Mouse (Mus musculus): ENCODE measurements around the gene Prmt3. TPM values are rescaled to one million over a fixed set of nuclear protein-coding genes. Genes with fewer than 3 reads are reported as not detected.

Prmt3 gene
- total and polyA plus RNA-seq, 2 experiments from 2014 or later: 42.3 to 60.6 TPM

DNA sequence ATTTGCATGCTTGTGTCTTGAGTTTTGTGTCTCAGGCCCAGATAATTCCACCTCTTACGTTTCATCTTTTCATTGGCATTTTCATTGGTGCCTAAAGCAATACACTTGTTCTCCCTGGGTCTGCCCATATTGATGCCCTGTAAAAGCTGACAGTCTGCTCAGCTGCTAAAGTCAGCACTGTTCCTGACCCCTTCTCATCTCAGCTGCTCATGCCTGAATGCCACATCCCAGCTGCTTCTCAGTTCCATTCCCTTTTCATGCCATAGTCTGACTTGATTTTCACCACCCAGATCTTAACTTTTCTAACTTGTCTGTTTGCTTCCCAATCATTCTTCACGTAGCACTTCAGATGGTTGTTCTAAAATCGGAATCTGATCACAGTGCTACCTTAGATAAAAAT lies 47.3 kb downstream of the Prmt3 start:
- Histone ChIP-seq H3K9ac (no peak overlapping the region), H3K4me1 (ENCODE audit: insufficient read depth) (no peaks in the 10 kb centered on the region), H3K4me2 (ENCODE audit: low read depth) (no peak overlapping the region), H3K27me3 (ENCODE audit: insufficient read depth, low read length) (no peaks in the 10 kb centered on the region), H3K36me3 (ENCODE audit: insufficient read depth) (peaks cover 29% of the 10 kb centered on the region), H3K4me3 (ENCODE audit: low read depth, low read length) (no peak overlapping the region), H3K27ac (ENCODE audit: low read depth, low read length) (no peak overlapping the region), H3K9me3 (ENCODE audit: low read length) (no peaks in the 10 kb centered on the region)
- 89% methylated on average over 3 of the region's 3 CpGs for WGBS
- no peak for ATAC-seq
- no peak for TF ChIP-seq CTCF (IDR thresholded peaks at IDR 0.05; ENCODE audit: low read depth)
- DNase-seq: no peak

DNA sequence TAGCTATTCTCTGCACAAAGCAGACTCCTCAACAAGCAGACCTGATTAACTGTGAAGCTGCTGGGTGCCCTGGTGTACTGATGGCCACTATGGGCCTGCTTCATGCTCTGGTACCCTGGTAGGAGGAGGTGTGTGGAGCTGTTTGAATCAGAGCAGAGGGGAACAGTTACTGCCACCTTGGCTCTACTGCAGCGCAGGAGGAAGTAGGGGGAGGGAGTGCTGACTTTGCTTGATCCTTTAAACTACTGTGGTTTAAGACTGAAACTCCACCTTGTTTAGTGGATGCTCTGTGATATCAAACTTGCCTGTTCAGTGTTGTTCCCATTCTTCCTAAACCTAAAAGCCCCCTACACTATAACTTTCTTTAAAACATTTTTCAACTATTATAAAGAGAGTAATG lies 49.8 kb downstream of the Prmt3 start:
- H3K9me3 ChIP-seq (ENCODE audit: low read length): no peaks in the 10 kb centered on the region
- ATAC-seq: no peak
- no peak overlapping the region for H3K9ac ChIP-seq
- no peaks in the 10 kb centered on the region for H3K4me1 ChIP-seq (ENCODE audit: insufficient read depth)
- no peak overlapping the region for H3K4me3 ChIP-seq (ENCODE audit: low read depth, low read length)
- no peak for DNase-seq
- TF ChIP-seq CTCF (IDR thresholded peaks at IDR 0.05; ENCODE audit: low read depth): no peak
- WGBS: 88% methylated on average over 1 of the region's 1 CpGs
- H3K27ac ChIP-seq (ENCODE audit: low read depth, low read length): no peak overlapping the region
- peaks cover 36% of the 10 kb centered on the region for H3K36me3 ChIP-seq (ENCODE audit: insufficient read depth)
- no peak overlapping the region for H3K4me2 ChIP-seq (ENCODE audit: low read depth)
- H3K27me3 ChIP-seq (ENCODE audit: insufficient read depth, low read length): no peaks in the 10 kb centered on the region

DNA sequence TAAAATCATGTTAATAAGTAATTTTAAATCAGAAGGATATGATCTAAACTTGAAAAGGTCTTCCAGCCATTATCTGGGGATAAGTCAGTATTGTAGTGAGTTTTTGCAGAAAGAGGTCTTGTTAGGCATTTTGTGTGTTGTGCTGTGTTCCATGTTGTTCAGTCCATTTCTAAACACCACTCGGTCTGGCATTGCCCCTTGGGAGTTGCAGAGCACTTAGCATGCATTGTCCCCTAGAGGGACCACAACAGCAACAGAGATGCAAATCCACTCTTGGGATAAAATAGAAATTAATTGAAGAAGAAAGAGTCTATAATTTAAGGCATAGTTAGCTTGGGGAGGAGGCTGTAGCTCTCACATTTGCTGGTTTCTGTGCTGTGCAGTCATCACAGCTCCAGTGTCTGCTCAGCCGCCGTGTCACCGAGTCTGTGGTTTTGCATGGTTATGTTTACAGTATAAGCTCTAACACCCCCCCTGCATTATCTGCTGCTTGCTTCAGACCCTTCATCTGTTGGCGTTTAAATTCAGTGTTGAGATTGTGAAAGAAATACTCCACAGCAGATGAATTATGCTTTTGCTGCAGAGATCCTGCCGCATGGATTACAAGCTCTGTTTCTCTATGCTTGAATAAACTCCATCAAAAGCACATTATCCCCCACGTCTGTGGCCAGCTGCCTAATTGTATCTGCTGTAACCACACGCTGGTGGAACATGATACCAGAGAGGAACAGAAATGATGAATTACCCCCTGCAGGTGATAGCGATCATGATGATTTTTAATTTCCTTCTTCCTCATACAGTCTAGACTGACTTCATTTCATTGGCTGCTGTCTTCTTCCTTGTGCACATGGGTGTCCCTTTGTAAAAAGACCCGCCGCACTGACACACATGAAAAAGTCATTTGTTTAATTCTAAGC lies 64.5 kb downstream of the Prmt3 start:
- no peaks in the 10 kb centered on the region for H3K9me3 ChIP-seq (ENCODE audit: low read length)
- peak overlapping the region; percentile 39 for H3K4me2 ChIP-seq (ENCODE audit: low read depth)
- H3K27ac ChIP-seq (ENCODE audit: low read depth, low read length): peak overlapping the region; percentile 51; the same call in 1 of the 2 replicates
- no peak for TF ChIP-seq CTCF (IDR thresholded peaks at IDR 0.05; ENCODE audit: low read depth)
- 0 out of 2 replicates have a peak, but pooled peaks cover 5% of the 10 kb centered on the region for H3K4me1 ChIP-seq (ENCODE audit: insufficient read depth)
- H3K27me3 ChIP-seq (ENCODE audit: insufficient read depth, low read length): no peaks in the 10 kb centered on the region
- H3K36me3 ChIP-seq (ENCODE audit: insufficient read depth): peaks cover 6% of the 10 kb centered on the region; the same call in 1 of the 2 replicates
- H3K9ac ChIP-seq: peak overlapping the region; percentile 26; the same call in 1 of the 2 replicates
- peak; percentile 87 for ATAC-seq
- 0 out of 2 replicates have a peak overlapping the region, but pooled peaks have one; percentile 0 for H3K4me3 ChIP-seq (ENCODE audit: low read depth, low read length)
- peak; percentile 75 for DNase-seq
- WGBS: 8% methylated on average over 11 of the region's 11 CpGs

GRCm38 (mm10) chr7:49843304-49843933 lies 65.3 kb downstream of the Prmt3 start:
- no peak for TF ChIP-seq CTCF (IDR thresholded peaks at IDR 0.05; ENCODE audit: low read depth)
- Histone ChIP-seq H3K27me3 (ENCODE audit: insufficient read depth, low read length) (no peaks in the 10 kb centered on the region), H3K36me3 (ENCODE audit: insufficient read depth) (peaks cover 6% of the 10 kb centered on the region; the same call in 1 of the 2 replicates), H3K9me3 (ENCODE audit: low read length) (no peaks in the 10 kb centered on the region), H3K4me3 (ENCODE audit: low read depth, low read length) (no peak overlapping the region), H3K4me2 (ENCODE audit: low read depth) (0 out of 2 replicates have a peak overlapping the region, but pooled peaks have one; percentile 39), H3K4me1 (ENCODE audit: insufficient read depth) (0 out of 2 replicates have a peak, but pooled peaks cover 5% of the 10 kb centered on the region), H3K9ac (no peak overlapping the region), H3K27ac (ENCODE audit: low read depth, low read length) (no peak overlapping the region)
- DNase-seq (no peak), ATAC-seq (no peak)
- 52% methylated on average over 6 of the region's 6 CpGs for WGBS

- WGBS: 77% methylated on average over 2 of the region's 2 CpGs
- TF ChIP-seq CTCF (IDR thresholded peaks at IDR 0.05; ENCODE audit: low read depth): no peak
- Histone ChIP-seq H3K9me3 (ENCODE audit: low read length) (no peaks in the 10 kb centered on the region), H3K4me3 (ENCODE audit: low read depth, low read length) (no peak overlapping the region), H3K27me3 (ENCODE audit: insufficient read depth, low read length) (no peaks in the 10 kb centered on the region), H3K36me3 (ENCODE audit: insufficient read depth) (peaks cover 11% of the 10 kb centered on the region), H3K27ac (ENCODE audit: low read depth, low read length) (no peak overlapping the region), H3K4me2 (ENCODE audit: low read depth) (no peak overlapping the region), H3K4me1 (ENCODE audit: insufficient read depth) (no peaks in the 10 kb centered on the region), H3K9ac (no peak overlapping the region)
- ATAC-seq: no peak
- DNase-seq: no peak
Measured at GRCm38 (mm10) chr7:49847939-49848338, 69.8 kb downstream of the Prmt3 start.

DNA sequence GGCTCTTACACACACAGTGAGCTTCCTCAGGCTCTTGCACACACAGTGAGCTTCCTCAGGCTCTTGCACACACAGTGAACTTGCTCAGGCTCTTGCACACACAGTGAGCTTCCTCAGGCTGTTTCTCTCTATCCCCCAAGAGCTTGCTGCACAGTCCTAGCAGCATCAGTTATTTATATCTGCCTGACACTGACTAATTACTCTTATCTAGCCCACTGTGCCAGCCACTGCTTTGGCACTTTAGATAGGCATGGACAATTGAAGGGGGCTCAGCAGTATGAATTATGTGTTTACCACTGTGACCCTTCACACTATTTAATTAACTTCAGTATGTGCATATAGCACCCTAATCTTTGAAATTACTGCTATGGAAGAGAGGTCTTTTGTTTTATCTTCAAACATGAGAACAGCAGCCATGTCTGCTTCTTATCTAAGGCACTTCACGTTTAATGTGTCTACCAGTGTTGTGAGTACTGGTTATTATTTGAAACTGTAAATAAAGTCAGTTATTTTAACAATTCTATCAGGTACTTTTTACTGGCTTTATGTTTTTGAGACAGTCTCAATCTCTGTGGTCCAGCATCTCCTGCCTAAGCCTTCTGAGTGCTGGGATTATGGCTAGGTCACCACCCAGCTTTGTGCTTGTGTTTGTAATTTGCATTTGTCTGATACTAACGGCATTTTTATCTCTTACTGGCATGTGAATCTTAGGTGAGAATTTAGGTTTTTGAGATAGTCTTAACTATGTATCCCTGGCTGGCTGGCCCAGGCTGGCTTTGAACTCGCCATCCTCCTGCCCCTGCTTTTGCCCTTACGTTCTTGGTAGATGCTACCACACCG lies 75.4 kb downstream of the Prmt3 start:
- no peak overlapping the region for H3K4me2 ChIP-seq (ENCODE audit: low read depth)
- no peaks in the 10 kb centered on the region for H3K27me3 ChIP-seq (ENCODE audit: insufficient read depth, low read length)
- no peak overlapping the region for H3K27ac ChIP-seq (ENCODE audit: low read depth, low read length)
- no peak for TF ChIP-seq CTCF (IDR thresholded peaks at IDR 0.05; ENCODE audit: low read depth)
- ATAC-seq (no peak), DNase-seq (no peak)
- peaks cover 20% of the 10 kb centered on the region for H3K36me3 ChIP-seq (ENCODE audit: insufficient read depth)
- H3K4me3 ChIP-seq (ENCODE audit: low read depth, low read length): no peak overlapping the region
- 86% methylated on average over 5 of the region's 5 CpGs for WGBS
- no peak overlapping the region for H3K9ac ChIP-seq
- no peaks in the 10 kb centered on the region for H3K9me3 ChIP-seq (ENCODE audit: low read length)
- no peaks in the 10 kb centered on the region for H3K4me1 ChIP-seq (ENCODE audit: insufficient read depth)

All from forebrain, postnatal 0 days (tissue).